Mouse (Mus musculus): ENCODE results near the gene Atp23. TPM values are rescaled to one million over a fixed set of nuclear protein-coding genes. Genes with fewer than 3 reads are reported as not detected.

Gene Atp23
- polyA plus RNA-seq, 1 experiment from 2014 or later: 14.3 TPM

- H3K9ac ChIP-seq (ENCODE audit: low read depth, low read length): no peak overlapping the region
- no peaks in the 10 kb centered on the region for H3K9me3 ChIP-seq (ENCODE audit: control insufficient read depth, low read length)
- H3K4me2 ChIP-seq (replicated peaks; ENCODE audit: low read depth, low read length): no peak overlapping the region
- DNase-seq (ENCODE audit: low spot score): no peak
- no peak for ATAC-seq (ENCODE audit: low FRiP score)
- WGBS: 55% methylated on average over 6 of the region's 6 CpGs
- H3K27ac ChIP-seq (ENCODE audit: low read depth, low read length): no peak overlapping the region
- H3K36me3 ChIP-seq (ENCODE audit: control insufficient read depth, insufficient read depth, low read length): peaks cover 2% of the 10 kb centered on the region; the same call in 1 of the 2 replicates
- H3K4me3 ChIP-seq (ENCODE audit: low read depth, low read length): no peak overlapping the region
- H3K27me3 ChIP-seq (ENCODE audit: control insufficient read depth, insufficient read depth, low read length): no peaks in the 10 kb centered on the region
- H3K4me1 ChIP-seq (replicated peaks; ENCODE audit: control insufficient read depth, insufficient read depth, low read length): no peaks in the 10 kb centered on the region
These were observed 5.3 kb downstream of the Atp23 start for GRCm38 (mm10) chr10:126895891-126896290.

DNA sequence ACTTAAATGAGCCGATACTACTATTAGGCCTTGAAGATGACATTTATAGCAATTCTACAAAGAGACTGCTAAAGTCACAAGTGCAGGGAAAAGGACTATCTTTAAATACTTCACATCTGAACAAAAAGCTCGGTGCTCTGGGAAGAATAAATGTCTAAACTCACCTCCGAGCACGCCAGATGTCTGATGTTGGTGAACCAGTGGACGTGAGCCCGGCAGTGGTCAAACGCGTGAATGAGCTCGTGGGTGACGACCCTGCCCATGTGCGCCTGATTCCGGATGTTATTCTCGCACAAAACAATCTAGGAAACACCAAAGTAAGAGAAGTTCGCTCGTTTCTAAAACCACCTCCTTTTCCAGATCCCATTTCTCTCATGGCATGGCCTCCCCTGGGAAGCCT is 7.1 kb downstream of the Atp23 start:
- no peak for DNase-seq (ENCODE audit: low spot score)
- Histone ChIP-seq H3K4me3 (ENCODE audit: low read depth, low read length) (no peak overlapping the region), H3K9ac (ENCODE audit: low read depth, low read length) (no peak overlapping the region), H3K27me3 (ENCODE audit: control insufficient read depth, insufficient read depth, low read length) (no peaks in the 10 kb centered on the region), H3K27ac (ENCODE audit: low read depth, low read length) (no peak overlapping the region), H3K4me2 (replicated peaks; ENCODE audit: low read depth, low read length) (no peak overlapping the region), H3K4me1 (replicated peaks; ENCODE audit: control insufficient read depth, insufficient read depth, low read length) (no peaks in the 10 kb centered on the region), H3K36me3 (ENCODE audit: control insufficient read depth, insufficient read depth, low read length) (peaks cover 4% of the 10 kb centered on the region; the same call in 1 of the 2 replicates), H3K9me3 (ENCODE audit: control insufficient read depth, low read length) (no peaks in the 10 kb centered on the region)
- no peak for ATAC-seq (ENCODE audit: low FRiP score)
- WGBS: 97% methylated on average over 15 of the region's 15 CpGs

GRCm38 (mm10) chr10:126893145-126893544 is 8.0 kb downstream of the Atp23 start:
- no peak overlapping the region for H3K4me3 ChIP-seq (ENCODE audit: low read depth, low read length)
- no peaks in the 10 kb centered on the region for H3K9me3 ChIP-seq (ENCODE audit: control insufficient read depth, low read length)
- H3K36me3 ChIP-seq (ENCODE audit: control insufficient read depth, insufficient read depth, low read length): peaks cover 7% of the 10 kb centered on the region; the same call in 1 of the 2 replicates
- no peaks in the 10 kb centered on the region for H3K27me3 ChIP-seq (ENCODE audit: control insufficient read depth, insufficient read depth, low read length)
- no peak for DNase-seq (ENCODE audit: low spot score)
- H3K27ac ChIP-seq (ENCODE audit: low read depth, low read length): no peak overlapping the region
- WGBS: 94% methylated on average over 7 of the region's 7 CpGs
- no peak overlapping the region for H3K9ac ChIP-seq (ENCODE audit: low read depth, low read length)
- no peak overlapping the region for H3K4me2 ChIP-seq (replicated peaks; ENCODE audit: low read depth, low read length)
- H3K4me1 ChIP-seq (replicated peaks; ENCODE audit: control insufficient read depth, insufficient read depth, low read length): no peaks in the 10 kb centered on the region
- no peak for ATAC-seq (ENCODE audit: low FRiP score)

- Histone ChIP-seq H3K4me2 (replicated peaks; ENCODE audit: low read depth, low read length) (no peak overlapping the region), H3K27ac (ENCODE audit: low read depth, low read length) (no peak overlapping the region), H3K27me3 (ENCODE audit: control insufficient read depth, insufficient read depth, low read length) (no peaks in the 10 kb centered on the region), H3K4me3 (ENCODE audit: low read depth, low read length) (no peak overlapping the region), H3K9me3 (ENCODE audit: control insufficient read depth, low read length) (no peaks in the 10 kb centered on the region), H3K4me1 (replicated peaks; ENCODE audit: control insufficient read depth, insufficient read depth, low read length) (no peaks in the 10 kb centered on the region), H3K36me3 (ENCODE audit: control insufficient read depth, insufficient read depth, low read length) (no peaks in the 10 kb centered on the region), H3K9ac (ENCODE audit: low read depth, low read length) (no peak overlapping the region)
- WGBS: 92% methylated on average over 3 of the region's 3 CpGs
- no peak for ATAC-seq (ENCODE audit: low FRiP score)
- no peak for DNase-seq (ENCODE audit: low spot score)
These were observed 27.4 kb downstream of the Atp23 start for GRCm38 (mm10) chr10:126873755-126874154.

DNA sequence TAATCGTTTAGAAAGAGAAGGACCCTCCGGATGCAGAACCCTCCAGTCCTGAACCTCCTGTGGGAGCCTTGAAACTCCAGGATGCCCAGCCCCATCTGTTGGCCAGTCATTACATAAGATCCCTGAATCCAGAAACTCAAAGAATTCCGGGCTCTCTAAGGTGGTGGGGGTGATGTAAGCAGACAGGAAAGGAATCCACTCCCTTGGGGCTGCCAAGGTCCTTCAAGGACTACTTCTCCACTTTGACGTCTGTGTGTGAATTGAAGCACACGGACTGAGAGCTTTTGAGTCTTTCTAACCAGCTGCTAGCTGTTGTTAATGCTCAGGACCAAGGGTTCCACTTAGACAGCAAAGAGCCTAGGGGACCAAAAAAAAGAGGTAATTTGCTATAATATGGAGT is 28.9 kb downstream of the Atp23 start:
- H3K4me3 ChIP-seq (ENCODE audit: low read depth, low read length): no peak overlapping the region
- H3K4me2 ChIP-seq (replicated peaks; ENCODE audit: low read depth, low read length): no peak overlapping the region
- 75% methylated on average over 5 of the region's 5 CpGs for WGBS
- no peak overlapping the region for H3K9ac ChIP-seq (ENCODE audit: low read depth, low read length)
- H3K27me3 ChIP-seq (ENCODE audit: control insufficient read depth, insufficient read depth, low read length): no peaks in the 10 kb centered on the region
- H3K9me3 ChIP-seq (ENCODE audit: control insufficient read depth, low read length): no peaks in the 10 kb centered on the region
- ATAC-seq (ENCODE audit: low FRiP score) (no peak), DNase-seq (ENCODE audit: low spot score) (no peak)
- no peak overlapping the region for H3K27ac ChIP-seq (ENCODE audit: low read depth, low read length)
- no peaks in the 10 kb centered on the region for H3K4me1 ChIP-seq (replicated peaks; ENCODE audit: control insufficient read depth, insufficient read depth, low read length)
- no peaks in the 10 kb centered on the region for H3K36me3 ChIP-seq (ENCODE audit: control insufficient read depth, insufficient read depth, low read length)

DNA sequence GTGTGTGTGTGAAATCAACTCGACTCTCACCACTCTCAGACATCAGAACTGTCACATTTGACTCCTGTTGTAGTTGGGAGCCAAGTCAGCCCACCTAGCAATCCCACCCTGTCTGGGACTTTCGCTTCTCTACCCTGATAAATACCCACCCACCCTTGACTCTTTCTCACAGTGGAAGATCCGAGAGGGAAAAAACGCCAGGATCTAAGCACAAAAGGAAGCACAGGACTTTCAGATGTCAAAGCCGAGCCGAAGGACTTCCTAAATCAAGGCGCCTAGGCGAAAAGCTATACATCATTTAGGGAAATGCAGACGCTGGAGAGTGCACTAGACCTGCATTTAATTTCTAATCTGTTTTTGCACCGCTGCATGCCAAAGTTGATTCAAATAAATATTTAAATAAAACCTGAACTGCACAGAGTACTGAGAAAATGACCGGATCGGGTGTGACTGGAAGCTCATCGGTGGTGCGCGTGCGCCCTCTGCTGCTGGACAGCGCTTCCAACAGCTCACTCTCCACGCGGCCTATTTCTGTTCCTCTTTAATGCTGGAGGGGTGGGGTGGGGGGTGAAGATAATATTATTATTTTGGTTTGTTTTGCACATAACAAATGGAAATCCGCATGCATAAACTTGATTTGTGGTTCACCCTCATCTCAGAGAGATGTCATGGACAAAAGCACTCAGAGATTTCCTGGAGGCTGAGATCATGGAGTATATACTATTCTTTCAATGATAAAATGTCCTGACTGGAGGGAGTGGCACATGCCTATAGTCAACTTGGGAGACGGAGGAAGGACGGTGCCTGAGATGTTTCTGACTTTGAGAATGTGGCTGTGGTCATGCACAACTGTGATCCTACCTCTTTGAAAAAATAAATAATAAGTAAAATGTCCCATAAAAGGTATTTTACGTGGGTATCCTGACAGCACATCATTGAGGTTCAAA is 31.5 kb downstream of the Atp23 start:
- H3K4me3 ChIP-seq (ENCODE audit: low read depth, low read length): no peak overlapping the region
- H3K9me3 ChIP-seq (ENCODE audit: control insufficient read depth, low read length): no peaks in the 10 kb centered on the region
- H3K9ac ChIP-seq (ENCODE audit: low read depth, low read length): no peak overlapping the region
- WGBS: 27% methylated on average over 23 of the region's 23 CpGs
- 0 out of 2 replicates have a peak, but pooled peaks have one; percentile 57 for ATAC-seq (ENCODE audit: low FRiP score)
- H3K27ac ChIP-seq (ENCODE audit: low read depth, low read length): no peak overlapping the region
- DNase-seq (ENCODE audit: low spot score): peak; percentile 82
- H3K27me3 ChIP-seq (ENCODE audit: control insufficient read depth, insufficient read depth, low read length): no peaks in the 10 kb centered on the region
- H3K4me2 ChIP-seq (replicated peaks; ENCODE audit: low read depth, low read length): 0 out of 2 replicates have a peak overlapping the region, but pooled peaks have one; percentile 4
- H3K4me1 ChIP-seq (replicated peaks; ENCODE audit: control insufficient read depth, insufficient read depth, low read length): no peaks in the 10 kb centered on the region
- no peaks in the 10 kb centered on the region for H3K36me3 ChIP-seq (ENCODE audit: control insufficient read depth, insufficient read depth, low read length)

DNA sequence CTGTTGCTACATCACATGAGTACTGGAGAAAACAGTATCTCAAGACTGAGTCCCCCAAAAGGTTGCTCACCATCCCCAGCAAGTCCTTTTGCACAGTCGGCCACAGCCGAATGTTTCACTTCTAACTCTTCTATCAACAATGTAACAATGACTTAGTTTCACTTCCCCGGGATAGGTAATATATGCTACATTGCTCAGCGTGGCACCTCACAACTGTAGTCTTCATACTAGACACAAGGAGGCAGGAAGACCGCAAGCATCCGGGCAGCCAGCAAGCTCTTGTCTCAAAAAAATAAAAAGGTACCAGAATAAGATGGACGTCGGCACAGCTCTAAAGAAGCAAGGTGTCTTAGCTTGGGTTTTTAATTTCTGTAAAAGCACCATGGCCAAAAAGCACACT is 35.9 kb downstream of the Atp23 start:
- 91% methylated on average over 8 of the region's 8 CpGs for WGBS
- Histone ChIP-seq H3K4me3 (ENCODE audit: low read depth, low read length) (no peak overlapping the region), H3K4me2 (replicated peaks; ENCODE audit: low read depth, low read length) (no peak overlapping the region), H3K4me1 (replicated peaks; ENCODE audit: control insufficient read depth, insufficient read depth, low read length) (no peaks in the 10 kb centered on the region), H3K36me3 (ENCODE audit: control insufficient read depth, insufficient read depth, low read length) (no peaks in the 10 kb centered on the region), H3K9ac (ENCODE audit: low read depth, low read length) (no peak overlapping the region), H3K27ac (ENCODE audit: low read depth, low read length) (no peak overlapping the region), H3K27me3 (ENCODE audit: control insufficient read depth, insufficient read depth, low read length) (no peaks in the 10 kb centered on the region), H3K9me3 (ENCODE audit: control insufficient read depth, low read length) (no peaks in the 10 kb centered on the region)
- ATAC-seq (ENCODE audit: low FRiP score): no peak
- no peak for DNase-seq (ENCODE audit: low spot score)

GRCm38 (mm10) chr10:126862193-126862592 is 39.0 kb downstream of the Atp23 start:
- H3K27ac ChIP-seq (ENCODE audit: low read depth, low read length): no peak overlapping the region
- H3K4me2 ChIP-seq (replicated peaks; ENCODE audit: low read depth, low read length): no peak overlapping the region
- no peaks in the 10 kb centered on the region for H3K4me1 ChIP-seq (replicated peaks; ENCODE audit: control insufficient read depth, insufficient read depth, low read length)
- H3K4me3 ChIP-seq (ENCODE audit: low read depth, low read length): no peak overlapping the region
- no peak overlapping the region for H3K9ac ChIP-seq (ENCODE audit: low read depth, low read length)
- no peaks in the 10 kb centered on the region for H3K27me3 ChIP-seq (ENCODE audit: control insufficient read depth, insufficient read depth, low read length)
- H3K9me3 ChIP-seq (ENCODE audit: control insufficient read depth, low read length): no peaks in the 10 kb centered on the region
- ATAC-seq (ENCODE audit: low FRiP score): no peak
- 70% methylated on average over 12 of the region's 12 CpGs for WGBS
- no peak for DNase-seq (ENCODE audit: low spot score)
- H3K36me3 ChIP-seq (ENCODE audit: control insufficient read depth, insufficient read depth, low read length): no peaks in the 10 kb centered on the region

DNA sequence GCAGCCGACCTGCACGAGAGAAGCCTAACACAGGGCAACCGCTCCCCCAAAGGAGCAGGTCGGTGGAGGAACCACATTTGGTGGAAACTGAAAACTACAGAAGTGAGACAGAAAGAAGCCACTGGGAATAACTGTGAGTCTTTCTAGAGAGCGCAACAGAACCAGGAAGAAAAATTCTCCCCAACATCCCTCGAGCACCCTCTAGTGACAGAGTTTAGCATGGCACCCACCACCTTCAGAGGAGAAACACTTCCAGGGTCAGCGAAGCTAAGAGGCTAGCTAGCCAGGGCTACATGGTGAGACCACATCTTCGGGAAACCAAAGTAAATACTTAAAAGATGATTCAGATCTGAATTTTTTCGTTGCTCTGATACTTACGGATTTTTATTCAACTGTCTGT is 47.9 kb downstream of the Atp23 start:
- ATAC-seq (ENCODE audit: low FRiP score): no peak
- 83% methylated on average over 10 of the region's 10 CpGs for WGBS
- Histone ChIP-seq H3K4me2 (replicated peaks; ENCODE audit: low read depth, low read length) (no peak overlapping the region), H3K9ac (ENCODE audit: low read depth, low read length) (no peak overlapping the region), H3K36me3 (ENCODE audit: control insufficient read depth, insufficient read depth, low read length) (no peaks in the 10 kb centered on the region), H3K27me3 (ENCODE audit: control insufficient read depth, insufficient read depth, low read length) (no peaks in the 10 kb centered on the region), H3K27ac (ENCODE audit: low read depth, low read length) (no peak overlapping the region), H3K9me3 (ENCODE audit: control insufficient read depth, low read length) (no peaks in the 10 kb centered on the region), H3K4me1 (replicated peaks; ENCODE audit: control insufficient read depth, insufficient read depth, low read length) (no peaks in the 10 kb centered on the region), H3K4me3 (ENCODE audit: low read depth, low read length) (no peak overlapping the region)
- no peak for DNase-seq (ENCODE audit: low spot score)

Measured in hindbrain, embryonic 11.5 days (tissue).